Mouse (Mus musculus) embryo, embryonic 11.5 days (tissue): Measurements from ENCODE around the gene 1810049J17Rik.

Experiments used
- DNase-seq: peaks from one replicate; pipeline ENCODE4 v3.0.0-alpha.2; 2012; ENCODE audit warnings: low read depth, low spot score

Gene 1810049J17Rik

DNA sequence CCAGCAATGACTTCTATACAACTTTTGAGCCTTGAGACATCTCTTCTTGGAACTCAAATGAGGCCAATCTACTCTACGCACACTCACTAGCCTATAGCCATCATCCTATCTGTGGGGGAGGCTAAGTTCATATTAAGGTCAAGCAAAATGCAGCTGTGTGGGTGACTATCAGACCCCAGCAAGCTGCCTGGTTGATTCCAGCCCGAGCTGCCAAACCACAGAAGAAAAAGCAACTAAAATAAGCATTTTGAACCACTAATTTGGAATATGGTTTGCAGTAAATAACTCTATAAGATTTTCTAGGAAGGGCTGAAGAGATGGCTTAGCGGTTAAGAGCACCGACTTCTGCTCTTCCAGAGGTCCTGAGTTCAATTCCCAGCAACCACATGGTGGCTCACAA is 11.0 kb downstream of the 1810049J17Rik start:
- DNase-seq = no peak

DNA sequence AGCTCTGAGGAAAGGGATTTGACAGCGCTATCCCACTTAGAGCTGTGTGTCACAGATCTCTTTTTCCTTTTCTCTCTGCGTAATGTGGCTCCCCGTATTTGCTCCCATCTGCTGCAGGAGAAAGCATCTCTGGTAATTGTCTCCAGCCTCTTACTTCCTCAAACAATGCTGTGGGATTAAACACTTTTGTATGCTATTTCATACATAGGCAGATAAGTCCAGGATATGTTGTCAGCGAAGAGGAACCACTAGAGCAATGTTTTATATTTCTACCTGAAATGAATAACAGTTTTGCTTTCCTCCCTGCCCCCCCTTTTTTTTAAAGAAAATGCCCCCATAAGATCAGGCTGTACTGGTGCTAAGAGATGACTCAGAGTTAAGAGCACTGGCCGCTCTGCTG is 13.2 kb downstream of the 1810049J17Rik start:
- no peak for DNase-seq

DNA sequence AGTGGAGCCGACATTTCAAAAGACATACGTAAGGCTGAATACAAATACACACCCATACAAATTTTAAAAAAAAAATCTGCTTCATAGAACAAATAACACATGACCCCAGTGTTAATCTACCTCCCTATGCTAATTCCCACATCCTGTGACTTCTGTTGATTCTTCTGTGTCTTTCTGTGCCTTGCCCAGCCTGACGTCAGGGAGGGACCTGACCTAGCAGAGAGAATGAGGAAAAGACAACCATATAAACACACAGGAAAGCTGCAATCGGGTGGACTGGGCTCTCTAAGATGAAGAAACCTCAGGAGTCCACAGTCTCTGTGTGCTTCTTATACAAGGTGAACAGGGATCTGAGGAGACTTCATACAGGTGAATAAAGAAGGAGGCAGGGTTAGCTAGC is 14.6 kb downstream of the 1810049J17Rik start:
- no peak for DNase-seq

DNA sequence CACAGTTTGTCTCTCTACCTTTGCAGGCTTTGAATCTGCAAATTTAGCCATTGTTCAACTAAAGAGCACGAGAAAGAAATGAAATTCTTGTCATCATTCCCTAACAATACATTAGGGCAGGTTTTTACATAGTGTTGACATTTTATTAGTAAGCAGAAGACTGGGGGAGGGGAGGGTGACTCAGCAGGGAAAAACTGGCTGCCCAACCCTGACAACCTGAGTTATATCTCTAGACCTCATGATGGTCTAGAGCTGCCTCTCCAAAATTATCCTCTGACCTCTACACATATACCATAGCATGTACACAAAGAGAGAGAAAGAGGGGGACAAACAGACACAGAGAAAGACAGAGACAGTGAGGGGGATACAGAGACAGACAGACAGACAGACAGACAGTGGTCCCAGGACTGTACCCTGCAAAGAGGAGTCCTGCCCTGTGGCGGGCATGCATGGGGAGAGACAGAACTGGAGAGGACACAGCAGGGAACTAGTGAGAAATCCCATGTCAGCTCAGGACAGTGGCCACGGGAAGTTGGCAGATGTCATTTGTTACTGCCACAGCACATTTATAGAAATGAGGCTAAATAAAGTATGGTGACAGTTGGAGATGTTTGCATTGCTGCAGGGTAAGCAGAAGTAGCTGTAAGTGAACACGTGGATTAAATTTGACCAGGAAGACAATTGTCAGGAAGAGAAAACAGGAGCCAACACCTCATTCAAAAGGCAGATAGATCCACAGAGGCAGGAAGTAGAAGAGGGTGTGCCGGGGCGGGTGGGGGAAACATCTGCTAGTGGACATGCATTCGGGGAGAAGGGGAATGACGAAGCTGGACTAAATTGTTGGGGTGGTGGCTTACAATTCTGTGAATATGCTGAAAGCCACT is 15.3 kb downstream of the 1810049J17Rik start:
- DNase-seq = no peak

DNA sequence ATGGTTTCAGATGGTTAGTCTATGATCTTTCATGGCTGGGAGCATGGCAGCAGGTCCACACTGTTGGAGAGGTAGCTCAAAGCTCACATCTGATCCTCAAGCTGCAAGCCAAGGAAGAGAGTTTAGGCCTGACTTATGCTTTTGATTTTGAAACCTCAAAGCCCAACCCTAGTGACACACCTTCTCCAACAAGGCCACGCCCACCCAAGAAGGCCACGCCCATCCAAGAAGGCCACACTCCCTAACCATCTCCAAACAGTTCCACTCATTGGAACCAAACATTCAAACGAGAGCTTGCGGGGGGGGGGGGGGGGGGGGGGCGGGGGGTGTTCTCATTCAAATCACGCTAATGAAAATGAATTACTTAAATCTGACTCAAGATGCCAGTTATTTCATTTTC is 19.9 kb downstream of the 1810049J17Rik start:
- DNase-seq = no peak

DNA sequence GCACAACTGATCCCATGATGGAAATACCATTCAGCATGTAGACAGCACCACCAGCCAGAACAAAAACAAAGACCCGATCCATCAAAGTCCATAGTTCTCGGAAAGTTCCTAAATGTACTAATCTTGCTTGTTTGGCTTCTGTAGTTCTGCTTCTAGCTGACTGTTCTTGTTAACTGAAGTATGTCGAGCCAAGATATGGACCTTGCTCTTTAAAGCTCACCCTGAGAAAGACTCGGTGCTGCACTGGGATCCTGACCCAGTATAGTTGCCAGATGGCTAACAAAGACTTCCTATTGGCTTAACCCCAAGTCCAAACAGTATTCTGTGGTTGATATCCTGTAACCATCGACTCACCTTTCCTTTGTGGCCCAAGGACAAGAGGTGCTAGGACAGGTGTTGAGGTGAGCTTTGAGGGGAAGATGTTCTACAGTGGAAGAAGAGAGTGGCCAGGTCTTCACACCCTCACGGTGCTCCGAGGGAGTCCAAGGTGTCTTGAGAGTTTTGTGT is 23.4 kb downstream of the 1810049J17Rik start:
- DNase-seq = no peak

DNA sequence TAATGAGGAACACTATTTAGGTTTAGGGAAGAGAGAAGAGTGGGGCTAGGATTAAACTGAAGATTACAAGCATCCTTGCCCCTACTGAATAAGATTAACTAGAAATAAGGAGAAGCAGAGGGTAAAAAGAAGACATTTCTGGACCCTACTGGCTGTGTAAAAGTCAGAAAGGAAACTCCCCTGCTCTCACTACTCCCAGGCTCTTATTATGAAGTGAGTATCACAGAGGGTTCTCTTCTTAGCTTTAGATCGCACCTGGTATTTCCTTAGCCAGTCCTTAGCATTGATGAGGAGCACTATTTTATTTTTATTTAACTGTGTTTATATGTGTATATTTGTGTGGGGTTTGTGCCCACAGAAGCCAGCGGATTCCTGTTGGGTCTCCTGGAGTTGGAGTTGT is 25.5 kb downstream of the 1810049J17Rik start:
- DNase-seq = no peak

DNA sequence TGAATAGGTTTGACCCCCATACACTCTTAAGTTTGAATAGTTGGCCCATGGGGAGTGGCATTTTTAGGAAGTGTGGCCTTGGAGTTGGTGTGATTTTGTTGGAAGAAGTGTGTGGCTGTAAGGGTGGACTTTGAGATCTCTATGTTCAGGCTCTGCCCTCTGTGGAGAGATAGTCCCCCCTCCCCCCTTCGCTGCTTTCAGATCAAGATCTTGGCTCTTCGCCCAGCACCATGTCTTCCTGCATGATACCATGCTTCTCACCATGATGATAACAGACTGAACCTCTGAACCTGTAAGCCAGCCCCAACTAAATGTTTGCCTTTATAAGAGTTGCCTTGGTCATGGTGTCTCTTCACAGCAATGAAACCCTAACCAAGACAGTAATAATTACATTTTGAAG is 29.9 kb downstream of the 1810049J17Rik start:
- no peak for DNase-seq

DNA sequence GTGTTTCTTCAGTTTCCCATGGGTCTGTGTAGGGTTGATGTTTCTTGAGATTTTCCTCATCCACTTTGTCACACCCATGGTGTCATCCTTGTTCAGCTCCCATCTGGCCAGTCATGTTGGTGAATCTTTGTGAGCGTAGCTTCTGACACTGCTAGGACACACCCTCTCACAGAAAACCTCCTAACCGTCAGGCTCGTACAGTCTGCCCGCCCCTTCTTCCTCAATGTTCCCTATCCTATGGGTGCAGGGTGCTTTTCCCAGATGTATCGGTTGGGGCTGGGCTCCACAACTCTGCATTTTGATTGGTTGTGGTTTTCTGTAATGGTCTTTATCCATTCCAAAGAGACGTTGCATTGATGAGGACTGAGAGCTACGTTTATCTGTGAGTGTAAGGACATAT is 31.4 kb downstream of the 1810049J17Rik start:
- DNase-seq = no peak

DNA sequence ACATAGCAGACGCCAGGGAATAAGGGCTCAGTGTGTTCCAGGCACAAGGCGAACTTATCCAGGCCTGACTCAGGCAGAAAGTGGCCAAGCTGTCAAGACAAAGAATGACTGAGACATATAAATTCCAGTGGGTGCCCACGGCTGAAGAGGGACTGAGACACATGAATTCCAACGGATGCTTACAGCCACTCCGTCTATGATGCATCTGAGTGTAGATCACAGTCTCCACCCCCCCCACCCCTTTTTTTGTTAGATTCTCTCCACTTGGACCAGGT is 36.2 kb downstream of the 1810049J17Rik start:
- DNase-seq = no peak

DNA sequence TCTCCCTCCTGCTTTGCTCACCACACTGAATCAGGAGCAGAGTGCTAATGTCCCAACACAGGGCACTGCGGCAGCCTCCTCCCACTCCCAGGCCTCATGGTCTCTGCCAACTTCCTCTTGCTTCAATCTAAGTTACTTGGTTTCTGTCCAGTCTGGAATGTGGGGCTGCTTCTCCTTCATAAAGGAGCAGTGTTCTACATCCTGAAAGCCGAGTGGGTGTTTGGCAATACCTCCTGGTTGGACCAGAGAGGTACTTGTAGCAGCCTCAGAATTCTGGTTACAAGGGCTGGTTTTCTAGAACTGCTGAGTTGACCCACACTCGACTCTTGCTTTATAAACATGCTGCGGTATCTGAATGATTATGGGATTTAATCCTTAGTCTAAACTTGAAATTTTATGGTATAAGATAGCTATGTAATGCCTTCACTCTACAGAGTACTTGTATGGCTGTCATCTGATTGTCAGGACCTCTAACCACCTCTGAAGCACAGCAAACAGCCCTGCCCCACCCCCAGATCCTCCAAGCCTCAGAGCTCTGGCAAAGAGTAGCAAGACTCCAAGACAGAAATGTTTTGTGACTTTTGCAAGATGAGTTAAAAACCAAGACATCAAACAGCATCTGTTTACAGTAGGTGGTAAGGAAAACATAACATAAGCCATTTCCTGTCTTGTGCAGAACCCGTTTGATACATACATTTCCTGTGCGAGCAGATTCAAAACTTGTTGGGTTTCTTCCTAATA is 36.7 kb downstream of the 1810049J17Rik start:
- no peak for DNase-seq

DNA sequence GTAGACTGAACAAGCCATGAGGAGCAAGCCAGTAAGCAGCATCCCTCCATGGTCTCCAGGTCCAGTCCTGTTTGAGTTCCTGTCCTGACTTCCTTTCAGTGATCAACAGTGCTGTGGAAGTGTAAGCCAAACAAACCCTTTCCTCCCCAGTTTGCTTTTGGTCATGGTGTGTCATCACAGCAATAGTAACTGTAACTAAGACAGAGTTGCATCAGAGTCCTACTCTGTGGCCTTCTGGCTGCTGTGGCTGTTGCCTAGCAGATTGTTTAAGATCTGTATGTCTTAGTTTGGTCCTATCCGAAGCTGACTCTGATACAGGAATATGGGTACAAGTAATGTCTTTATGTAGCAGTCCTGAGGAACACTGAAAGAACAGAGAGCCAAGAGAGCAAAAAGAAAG is 41.9 kb downstream of the 1810049J17Rik start:
- no peak for DNase-seq

DNA sequence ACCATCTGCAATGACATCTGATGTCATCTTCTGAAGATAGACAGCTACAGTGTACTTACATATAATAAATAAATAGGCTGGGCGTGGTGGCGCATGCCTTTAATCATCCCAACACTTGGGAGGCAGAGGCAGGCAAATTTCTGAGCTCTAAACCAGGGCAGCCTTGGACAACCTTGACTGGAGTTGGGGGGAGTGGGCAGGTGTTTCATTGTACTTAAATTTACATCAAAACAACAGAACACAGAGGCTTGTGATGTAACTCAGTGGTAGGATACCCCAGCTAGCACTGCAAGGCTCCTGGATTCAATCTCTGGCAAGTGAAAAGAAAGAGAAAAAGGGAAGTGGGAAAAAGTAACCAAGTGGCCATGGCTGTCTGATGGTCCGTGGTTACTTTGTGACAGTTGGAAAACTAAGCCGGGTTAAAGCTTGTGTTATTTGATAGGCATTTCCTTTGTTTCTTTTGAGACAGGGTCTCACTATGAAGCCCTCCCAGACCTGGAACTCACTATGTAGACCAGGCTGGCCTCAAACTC is 46.5 kb downstream of the 1810049J17Rik start:
- DNase-seq = no peak

DNA sequence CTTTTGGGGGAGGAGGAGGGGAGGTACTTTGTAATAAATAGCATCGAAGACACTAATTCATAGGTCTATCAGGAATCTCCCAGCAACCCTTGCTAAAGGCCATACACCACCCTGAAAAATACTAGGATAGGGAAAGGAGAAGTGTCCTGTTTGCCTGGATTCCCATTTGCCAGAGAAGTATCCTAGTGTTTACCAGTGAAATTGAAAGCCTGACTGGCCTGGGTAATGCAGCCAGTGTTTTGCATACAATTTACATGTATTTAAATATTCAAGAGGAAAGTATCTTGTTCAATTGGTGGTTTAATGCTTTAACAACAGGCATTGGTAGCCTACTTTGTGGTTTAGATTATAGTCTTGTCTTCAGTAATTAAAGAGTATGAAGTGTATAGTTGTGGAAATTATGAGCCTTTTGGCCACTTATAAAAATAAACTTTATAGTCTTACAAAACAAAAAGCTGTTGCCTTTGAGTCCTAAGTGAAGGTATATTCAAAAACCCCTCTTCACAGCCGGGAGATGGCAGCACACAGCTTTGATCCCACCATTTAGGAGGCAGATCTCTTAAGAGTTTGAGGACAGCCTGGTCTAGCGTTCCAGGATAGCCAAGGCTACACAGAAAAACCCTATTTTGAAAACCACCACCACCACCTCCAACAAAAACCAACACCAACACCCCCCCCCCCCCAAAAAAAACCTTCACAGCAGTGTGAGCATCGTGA is 47.5 kb downstream of the 1810049J17Rik start:
- no peak for DNase-seq

DNA sequence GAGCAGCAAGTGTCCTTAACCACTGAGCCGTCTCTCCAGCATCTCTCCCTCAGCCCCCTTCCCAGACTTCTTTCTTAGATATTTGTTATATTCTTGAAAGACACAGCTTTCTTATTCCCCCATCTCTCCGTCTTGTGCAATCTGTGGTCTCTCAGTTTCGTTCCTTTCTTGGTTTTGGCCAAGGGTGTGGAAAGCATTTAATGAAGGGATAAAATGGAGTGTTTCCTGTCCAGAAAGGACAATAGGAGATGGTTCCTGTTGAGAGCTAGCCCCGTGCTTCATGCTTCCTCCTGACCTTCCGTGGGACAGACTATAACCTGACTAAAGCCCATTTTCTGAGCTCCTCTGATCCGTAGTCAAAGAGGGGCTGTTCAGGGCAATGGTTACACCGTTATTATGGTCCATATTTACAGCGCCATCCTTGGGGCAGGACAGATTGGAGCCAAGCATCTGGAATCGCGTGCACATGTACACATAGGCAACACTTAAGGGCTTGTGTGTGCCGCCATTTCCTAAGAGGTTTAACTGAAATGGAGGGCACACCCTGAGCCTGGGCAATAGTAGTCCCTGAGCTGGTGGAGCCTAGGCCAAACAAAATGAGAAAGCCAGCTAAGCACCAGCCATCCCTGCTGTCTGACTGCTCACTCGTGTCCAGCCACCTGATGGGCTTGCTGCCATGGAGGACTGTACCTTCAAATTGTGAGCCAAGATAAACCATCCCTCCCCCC is 48.2 kb downstream of the 1810049J17Rik start:
- DNase-seq = no peak
